Mouse (Mus musculus): ENCODE results near the gene Atp6v1a.
A peak's percentile ranks its signal among the peaks of the same experiment; 100 is the strongest.

The Atp6v1a gene

GRCm38 (mm10) chr16:44138377-44138978 is 1.0 kb downstream of the Atp6v1a start:
- DNase-seq (ENCODE audit: low read depth, low spot score) = no peak

- no peak for DNase-seq (ENCODE audit: low read depth, low spot score)
Observed at GRCm38 (mm10) chr16:44136511-44137021, 2.9 kb downstream of the Atp6v1a start.

- no peak for DNase-seq (ENCODE audit: low read depth, low spot score)
Observed at GRCm38 (mm10) chr16:44133187-44133586, 6.3 kb downstream of the Atp6v1a start.

- DNase-seq (ENCODE audit: low read depth, low spot score) = no peak
Observed at GRCm38 (mm10) chr16:44132300-44132699, 7.2 kb downstream of the Atp6v1a start.

- no peak for DNase-seq (ENCODE audit: low read depth, low spot score)
Observed at GRCm38 (mm10) chr16:44126437-44126836, 13.1 kb downstream of the Atp6v1a start.

GRCm38 (mm10) chr16:44125436-44125835 is 14.1 kb downstream of the Atp6v1a start:
- no peak for DNase-seq (ENCODE audit: low read depth, low spot score)

- DNase-seq (ENCODE audit: low read depth, low spot score) = no peak
Observed at GRCm38 (mm10) chr16:44124713-44125112, 14.8 kb downstream of the Atp6v1a start.

GRCm38 (mm10) chr16:44123786-44124185 is 15.7 kb downstream of the Atp6v1a start:
- no peak for DNase-seq (ENCODE audit: low read depth, low spot score)

GRCm38 (mm10) chr16:44122982-44123725 is 16.4 kb downstream of the Atp6v1a start:
- no peak for DNase-seq (ENCODE audit: low read depth, low spot score)

- no peak for DNase-seq (ENCODE audit: low read depth, low spot score)
Observed at GRCm38 (mm10) chr16:44122574-44122973, 16.9 kb downstream of the Atp6v1a start.

GRCm38 (mm10) chr16:44122122-44122521 is 17.4 kb downstream of the Atp6v1a start:
- DNase-seq (ENCODE audit: low read depth, low spot score) = no peak

GRCm38 (mm10) chr16:44119753-44120501 is 19.6 kb downstream of the Atp6v1a start:
- no peak for DNase-seq (ENCODE audit: low read depth, low spot score)

GRCm38 (mm10) chr16:44109002-44109401 is 30.5 kb downstream of the Atp6v1a start:
- no peak for DNase-seq (ENCODE audit: low read depth, low spot score)

GRCm38 (mm10) chr16:44105211-44105610 is 34.3 kb downstream of the Atp6v1a start:
- no peak for DNase-seq (ENCODE audit: low read depth, low spot score)

GRCm38 (mm10) chr16:44103806-44104766 is 35.4 kb downstream of the Atp6v1a start:
- DNase-seq (ENCODE audit: low read depth, low spot score) = no peak

GRCm38 (mm10) chr16:44102925-44103324 is 36.6 kb downstream of the Atp6v1a start:
- no peak for DNase-seq (ENCODE audit: low read depth, low spot score)

- DNase-seq (ENCODE audit: low read depth, low spot score) = no peak
Observed at GRCm38 (mm10) chr16:44101181-44101710, 38.3 kb downstream of the Atp6v1a start.

- no peak for DNase-seq (ENCODE audit: low read depth, low spot score)
Observed at GRCm38 (mm10) chr16:44099377-44099776, 40.1 kb downstream of the Atp6v1a start.

- no peak for DNase-seq (ENCODE audit: low read depth, low spot score)
Observed at GRCm38 (mm10) chr16:44087650-44088049, 51.9 kb downstream of the Atp6v1a start.

GRCm38 (mm10) chr16:44063025-44063894 is 76.2 kb downstream of the Atp6v1a start, which contains the start of gene Gramd1c:
TSS of gene Gramd1c (minus strand) at chr16:44063345.
- peak; percentile 54 for DNase-seq (ENCODE audit: low read depth, low spot score)
